Mouse (Mus musculus) frontal cortex, adult (tissue): Measurements from ENCODE around the gene Ssxb1.
"Not testable (repeated sequence)": the region's sequence is repeated elsewhere in the genome, so short reads cannot be mapped to it uniquely, and the experiment has no call there.

Experiments
- ATAC-seq: cut with Nextera tagmentation; 2 replicates; pipeline ENCODE4 v1.9.2; 2017; ENCODE audit warnings: mild to moderate bottlenecking, moderate library complexity, mixed read lengths; ENCODE audit not compliant: low TSS enrichment

Gene Ssxb1

GRCm38 (mm10) chrX:8413005-8413404 is at the start of gene Ssxb1:
TSS of gene Ssxb1 (plus strand) at chrX:8413305.
- not testable (repeated sequence) for ATAC-seq

GRCm38 (mm10) chrX:8366678-8367077 is 46.4 kb upstream of the Ssxb1 start, which contains the start of gene Ssxb9:
TSS of gene Ssxb9 (plus strand) at chrX:8366978.
- not testable (repeated sequence) for ATAC-seq

GRCm38 (mm10) chrX:8461626-8462025 is 48.5 kb downstream of the Ssxb1 start, which contains the start of gene Ssxb2:
TSS of gene Ssxb2 (minus strand) at chrX:8461726.
- ATAC-seq, result not testable (repeated sequence)
